Mouse (Mus musculus) liver (tissue): ENCODE results near the gene Hs3st3a1.

ENCODE experiments used
- DNase-seq: peaks from one replicate; pipeline ENCODE4 v3.0.0-alpha.2; 2020; ENCODE audit warnings: mixed read lengths

Gene Hs3st3a1

DNA sequence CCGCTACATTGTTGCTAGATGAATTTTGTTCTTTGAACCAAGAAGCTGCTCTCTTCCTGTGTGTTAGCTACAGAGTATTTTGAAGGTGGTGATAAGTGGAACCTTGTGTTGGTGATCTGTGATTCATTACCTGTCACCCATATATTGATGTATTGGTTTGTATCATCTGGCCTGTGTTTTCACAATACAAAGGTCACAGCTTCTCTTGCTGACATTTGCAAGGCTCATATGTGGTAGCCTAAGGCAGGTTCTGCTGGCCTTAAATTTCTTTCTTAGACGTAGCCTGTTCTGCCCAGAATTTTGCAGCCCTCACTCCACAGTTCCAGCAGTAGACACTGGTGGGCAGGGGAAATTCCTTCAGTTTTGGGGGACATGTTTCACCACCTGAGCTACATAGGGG, 125.3 kb downstream of the Hs3st3a1 start:
- no peak for DNase-seq

DNA sequence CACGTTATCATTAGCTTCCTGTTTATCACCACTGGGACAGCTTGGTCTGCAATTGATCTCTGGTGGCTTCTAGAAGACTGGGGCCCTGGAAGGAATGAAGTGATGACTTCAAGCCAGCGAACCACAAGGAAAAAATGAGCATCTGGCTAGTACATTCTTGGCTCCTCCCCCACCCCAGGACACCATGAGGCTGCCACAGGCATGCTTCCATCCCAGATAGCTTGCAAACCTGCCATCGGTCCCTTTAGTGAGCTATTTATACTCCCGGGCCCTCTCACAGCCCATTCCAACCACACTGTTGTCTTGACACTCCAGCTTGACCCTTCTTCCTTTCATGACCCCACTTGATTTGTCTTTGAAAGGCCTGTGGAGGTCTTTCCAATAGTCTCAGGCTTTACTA, 127.6 kb downstream of the Hs3st3a1 start:
- no peak for DNase-seq
